Mouse (Mus musculus): Measurements from ENCODE around the gene Capn5.

The Capn5 gene

GRCm38 (mm10) chr7:98146447-98146845, 31.6 kb downstream of the Capn5 start:
- no peak for DNase-seq

GRCm38 (mm10) chr7:98145842-98146446, 32.1 kb downstream of the Capn5 start:
- DNase-seq: no peak

- DNase-seq: no peak
Measured at GRCm38 (mm10) chr7:98145402-98145801, 32.7 kb downstream of the Capn5 start, which contains the start of gene Omp. TSS of gene Omp (minus strand) at chr7:98145502.

GRCm38 (mm10) chr7:98142648-98143047, 35.4 kb downstream of the Capn5 start:
- DNase-seq: no peak

DNA sequence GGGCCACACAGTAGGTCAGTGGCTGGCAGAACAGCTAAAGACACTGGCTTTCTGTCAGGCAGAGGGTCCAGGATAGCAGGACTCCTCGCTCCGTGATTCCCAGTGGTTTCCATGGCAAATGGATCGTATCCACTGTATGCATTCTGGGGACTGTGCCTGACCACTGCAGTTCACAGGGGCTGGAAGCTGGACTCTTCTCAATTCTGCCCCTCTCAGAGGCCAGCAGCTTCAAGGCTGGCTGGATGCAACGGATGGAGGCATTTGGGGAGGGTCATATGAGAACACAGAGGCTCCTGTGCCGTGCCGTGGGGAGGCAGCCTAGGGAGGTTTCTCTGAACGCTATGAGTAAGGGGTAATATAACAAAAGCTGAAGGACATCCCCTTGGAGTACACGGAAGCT, 35.8 kb downstream of the Capn5 start:
- DNase-seq: no peak

- peak; percentile 63 for DNase-seq
Measured at GRCm38 (mm10) chr7:98141206-98141605, 36.9 kb downstream of the Capn5 start.

DNA sequence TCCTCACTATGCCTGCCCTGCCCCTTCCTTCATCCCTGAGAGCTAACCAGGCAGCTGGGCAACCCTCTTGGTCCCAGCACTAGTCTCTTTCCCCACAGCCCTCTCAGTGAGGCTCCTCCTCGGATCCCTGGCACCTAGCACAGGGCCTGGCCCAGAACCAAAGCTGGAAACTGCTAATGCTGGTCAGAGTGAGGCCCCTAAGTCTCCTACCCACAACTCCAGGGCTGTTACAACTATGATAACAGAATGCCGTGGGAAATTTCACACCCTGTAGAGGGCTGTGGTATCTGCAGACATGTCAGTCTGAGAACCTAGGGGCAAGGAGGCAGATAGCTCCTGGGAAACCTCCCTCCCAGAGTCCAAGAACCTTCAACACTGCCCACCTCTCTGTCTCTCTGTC, 37.5 kb downstream of the Capn5 start:
- DNase-seq: no peak

DNA sequence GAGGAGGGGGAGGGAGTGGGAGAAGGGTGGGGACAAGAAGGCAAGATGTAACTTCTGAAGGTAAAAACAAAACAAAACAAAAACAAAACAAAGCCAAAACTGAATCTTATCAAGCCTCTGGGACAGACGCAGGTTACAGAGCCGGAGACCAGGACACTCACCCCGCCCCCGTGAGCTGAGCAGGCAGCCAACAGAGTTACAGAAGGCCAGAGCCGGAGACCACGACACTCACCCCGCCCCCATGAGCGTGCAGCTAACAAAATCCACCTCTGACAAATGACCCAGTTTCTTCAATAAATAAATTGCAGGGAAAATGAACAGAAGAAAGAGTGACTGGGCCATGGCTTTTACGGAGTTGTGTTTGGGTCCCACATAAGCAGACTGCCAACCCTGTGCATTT, 38.9 kb downstream of the Capn5 start:
- no peak for DNase-seq

DNA sequence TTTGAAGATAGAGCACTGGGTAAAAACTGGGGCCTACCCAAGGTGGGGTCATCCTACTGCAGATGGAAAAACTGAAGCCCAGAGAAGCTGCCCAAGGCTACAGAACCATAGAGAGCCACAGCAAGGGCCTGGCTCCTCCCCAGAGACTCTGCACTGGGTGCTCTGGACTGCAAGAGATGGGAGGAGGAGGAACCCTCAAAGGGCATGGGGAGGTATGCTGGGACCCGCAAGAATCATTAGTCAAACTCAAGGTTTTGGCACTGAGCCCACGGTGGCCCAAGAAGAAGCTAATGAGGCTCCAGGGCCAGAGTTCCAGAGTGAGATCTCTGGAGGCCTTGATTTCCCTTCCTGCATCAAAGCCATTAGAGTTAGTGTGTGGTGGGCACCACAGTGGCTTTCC, 40.1 kb downstream of the Capn5 start:
- no peak for DNase-seq

DNA sequence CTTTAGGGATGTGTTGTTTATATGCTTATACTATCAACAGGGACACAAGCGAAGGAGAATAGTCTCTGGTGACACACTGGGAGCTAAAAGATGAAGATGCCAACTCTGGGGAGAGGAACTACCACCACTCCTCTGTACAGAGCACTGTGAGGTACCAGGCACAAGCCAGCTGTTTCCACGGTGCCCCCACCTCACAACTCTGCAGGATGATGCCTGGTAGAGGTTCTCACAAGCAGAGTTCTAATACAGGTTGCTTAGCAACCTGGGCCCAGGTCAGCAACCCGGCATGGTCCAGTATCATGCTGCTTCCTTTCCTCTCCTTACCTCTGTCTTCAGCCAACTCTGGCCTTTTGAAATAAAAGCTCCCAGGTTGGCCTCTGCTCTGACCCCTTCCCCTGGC, 40.5 kb downstream of the Capn5 start:
- DNase-seq: no peak

- no peak for DNase-seq
Measured at GRCm38 (mm10) chr7:98131751-98132150, 46.3 kb downstream of the Capn5 start.

DNA sequence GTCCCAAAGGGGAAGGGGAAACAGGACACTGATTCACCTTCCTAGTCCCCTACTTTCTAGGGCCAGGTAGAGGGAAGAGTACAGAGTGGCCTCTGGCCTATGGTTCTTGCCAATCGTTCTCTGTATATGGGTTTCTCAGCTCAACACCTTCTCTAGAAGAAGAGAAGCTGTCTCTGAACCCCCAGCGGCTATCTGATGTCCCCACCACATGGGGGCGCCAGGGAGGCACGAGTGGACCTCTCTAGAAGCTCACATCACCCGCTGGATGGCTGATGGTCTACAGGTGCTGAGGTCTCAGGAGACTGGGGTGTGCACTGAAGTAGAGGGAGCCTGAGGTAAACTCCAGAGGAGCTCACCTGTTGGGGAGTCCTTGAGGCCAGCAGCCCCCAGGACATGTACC, 52.6 kb downstream of the Capn5 start:
- peak; percentile 73 for DNase-seq

GRCm38 (mm10) chr7:98124701-98125100, 53.4 kb downstream of the Capn5 start:
- DNase-seq: no peak

DNA sequence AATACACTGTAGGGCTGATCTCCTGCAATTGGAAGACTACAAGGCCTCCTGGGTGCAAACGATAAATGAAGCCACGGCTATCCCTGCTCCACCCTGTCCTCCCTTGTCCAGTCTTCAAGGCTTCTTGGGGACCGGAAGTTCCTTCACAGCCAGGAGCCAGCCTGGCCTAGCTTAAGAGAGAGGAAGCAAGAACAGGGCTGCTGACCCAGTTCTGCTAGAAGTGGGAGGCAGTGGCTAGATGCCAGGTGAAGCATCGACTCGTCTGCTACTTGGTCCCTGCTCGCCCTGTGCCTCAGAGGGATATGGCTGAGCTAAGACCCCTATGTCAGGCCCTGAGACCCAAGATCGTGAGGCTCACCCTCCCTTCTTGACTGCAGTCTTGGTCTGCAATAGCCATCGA, 56.4 kb downstream of the Capn5 start:
- DNase-seq: no peak

GRCm38 (mm10) chr7:98121241-98121640, 56.8 kb downstream of the Capn5 start:
- DNase-seq: no peak

GRCm38 (mm10) chr7:98120325-98120724, 57.7 kb downstream of the Capn5 start:
- DNase-seq: peak; percentile 71

GRCm38 (mm10) chr7:98119961-98120232, 58.2 kb downstream of the Capn5 start:
- DNase-seq: no peak

- DNase-seq: peak; percentile 63
Measured at GRCm38 (mm10) chr7:98119179-98119960, 58.7 kb downstream of the Capn5 start, which contains the start of gene Myo7a. TSS of gene Myo7a (minus strand) at chr7:98119524.

DNA sequence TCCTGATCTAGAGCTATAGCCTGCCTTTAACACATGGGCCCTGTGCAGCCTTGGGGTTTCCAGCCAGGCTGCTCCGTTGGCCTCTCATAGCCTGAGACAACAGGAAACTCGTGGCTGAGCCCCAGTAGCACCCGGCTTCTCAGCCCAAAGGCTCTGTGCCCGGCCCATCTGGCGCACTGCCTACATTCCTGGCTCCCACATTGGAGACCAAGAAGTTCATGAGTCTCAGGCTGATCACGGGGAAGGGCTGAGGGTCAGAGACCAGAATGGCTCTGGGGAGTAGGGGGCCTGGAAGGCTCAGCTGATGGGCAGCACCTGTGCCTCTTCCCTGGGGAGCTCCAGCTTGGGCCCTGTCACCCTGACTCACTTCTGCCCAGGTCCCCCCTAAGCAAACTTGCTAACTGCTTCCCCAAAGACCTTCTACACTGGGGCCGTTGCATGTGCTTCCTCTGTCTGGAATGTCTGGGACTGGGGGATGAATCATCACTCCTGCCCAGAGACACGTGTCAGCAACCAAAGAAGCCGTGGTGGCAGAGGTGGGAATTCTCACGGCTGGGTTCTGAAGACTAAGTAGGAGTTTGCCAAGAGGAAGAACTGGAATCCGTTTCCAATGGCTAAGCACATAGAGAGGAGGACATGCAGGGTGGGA, 60.9 kb downstream of the Capn5 start:
- no peak for DNase-seq

DNA sequence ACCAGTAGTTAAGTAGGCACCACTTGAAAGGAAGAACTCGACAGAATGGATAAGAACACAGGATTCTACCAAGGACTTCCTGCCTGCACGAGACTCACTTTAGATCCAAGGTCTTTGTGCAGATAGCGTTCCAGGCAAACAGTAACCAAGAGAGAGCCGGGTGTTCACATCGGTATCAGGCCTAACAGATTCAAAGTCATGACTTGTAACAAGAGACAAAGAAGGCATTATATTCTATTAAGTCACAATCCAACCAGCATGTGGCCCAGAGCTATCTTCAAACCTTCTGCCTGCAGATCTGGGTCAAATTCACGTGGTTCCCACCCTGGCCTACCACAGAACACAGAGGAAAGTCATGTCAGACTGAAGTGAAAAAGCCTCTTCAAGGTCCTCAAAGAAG, 63.4 kb downstream of the Capn5 start:
- no peak for DNase-seq

DNA sequence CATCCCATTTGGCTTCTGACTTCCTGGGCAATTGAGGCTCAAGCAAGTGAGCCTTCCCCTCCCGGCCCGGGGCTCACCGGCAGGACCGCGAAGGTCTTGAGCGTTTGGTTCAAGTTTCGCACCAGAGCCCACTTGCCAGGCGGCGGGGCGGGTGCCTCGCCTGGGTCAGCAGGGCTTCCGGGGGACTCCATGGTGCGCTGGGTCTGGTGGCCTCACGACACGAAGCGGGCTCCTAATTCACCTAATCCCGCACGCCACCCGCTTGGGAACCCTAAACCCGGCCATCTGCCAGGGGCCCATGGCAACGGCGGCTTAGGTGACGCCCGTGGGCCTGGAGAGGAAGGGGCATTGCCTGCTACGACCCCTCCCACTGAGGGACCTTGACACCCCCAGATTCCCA, 66.8 kb downstream of the Capn5 start:
- no peak for DNase-seq

DNA sequence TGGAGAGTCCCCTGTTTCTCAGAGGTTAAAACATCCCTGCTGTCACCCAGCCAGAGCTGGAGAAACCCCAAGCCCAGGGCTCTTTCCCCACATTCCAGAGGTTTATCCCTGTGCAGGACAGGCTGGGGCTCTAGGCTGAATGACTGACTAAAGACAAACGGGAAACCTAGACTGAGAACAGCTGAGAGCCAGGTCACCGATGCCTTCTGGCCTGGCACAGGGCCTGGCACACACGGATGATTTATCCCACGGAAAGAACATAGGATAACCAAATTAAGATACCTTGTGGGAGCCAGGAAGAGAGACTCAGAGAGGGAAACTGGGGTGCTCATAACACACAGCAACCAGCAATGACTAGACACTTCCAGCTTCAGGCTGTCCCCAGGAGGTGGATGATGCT, 68.3 kb downstream of the Capn5 start:
- DNase-seq: no peak

DNA sequence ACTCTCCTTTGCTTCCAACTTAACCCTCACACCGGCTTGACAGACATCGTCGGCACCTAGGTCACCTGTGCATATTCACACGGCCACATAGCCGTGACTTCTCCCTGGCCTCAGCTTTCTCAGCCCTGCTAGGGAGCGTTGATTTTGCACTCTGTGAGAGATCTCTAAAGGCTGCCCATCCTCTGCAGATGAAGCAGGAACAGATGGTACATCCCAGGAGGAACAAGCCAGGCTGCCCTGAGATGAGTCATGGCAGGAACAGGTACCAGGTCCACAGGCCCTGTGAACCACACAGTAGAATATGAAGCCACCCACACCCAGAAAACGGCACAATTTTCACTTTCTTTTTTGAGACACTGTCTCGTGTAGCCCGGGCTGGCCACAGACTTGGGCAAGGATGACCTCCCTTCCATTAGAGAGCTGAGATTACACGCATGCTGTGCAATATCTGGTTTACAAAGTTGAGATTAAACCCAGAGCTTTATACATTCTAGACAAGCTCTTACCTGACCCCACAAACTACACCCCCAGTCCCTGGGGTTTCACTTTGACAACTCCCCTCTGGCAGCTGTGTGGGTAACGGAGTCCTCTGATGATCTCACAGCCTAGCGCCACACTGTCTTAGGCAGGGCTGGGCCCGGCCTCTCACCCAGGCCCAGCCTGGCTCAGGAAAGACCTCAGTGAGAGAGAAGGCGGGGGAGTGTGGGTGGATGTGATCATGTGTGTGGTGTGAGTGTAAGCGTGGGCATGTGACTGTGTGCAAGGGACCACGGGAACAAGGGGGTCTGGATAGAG, 69.2 kb downstream of the Capn5 start:
- DNase-seq: no peak

- no peak for DNase-seq
Measured at GRCm38 (mm10) chr7:98106272-98106671, 71.8 kb downstream of the Capn5 start.

Measured in liver (tissue).